Mouse (Mus musculus) CH12.LX (cell line): Measurements from ENCODE around the gene Habp4. TPM values are rescaled to one million over a fixed set of nuclear protein-coding genes. Genes with fewer than 3 reads are reported as not detected.

Source experiments
- DNase-seq: peaks from one replicate; pipeline ENCODE4 v3.0.0-alpha.2; 2013; ENCODE audit errors: extremely low read depth
- H3K27ac ChIP-seq: 2 replicates; pipeline ENCODE4 v1.5.1; 2012; ENCODE audit warnings: low read depth, mild to moderate bottlenecking, control low read depth, moderate library complexity; ENCODE audit not compliant: insufficient read depth
- H3K27me3 ChIP-seq: replicated peaks from 2 replicates; pipeline ENCODE3; 2012; ENCODE audit warnings: inconsistent platforms
- H3K36me3 ChIP-seq, 2 experiments: replicated peaks in 1 of 2; 2 replicates each; pipeline versions ENCODE3 to v1.6.1; 2012; ENCODE audit warnings: inconsistent platforms in 1 of 2, low read length in 1 of 2, mild to moderate bottlenecking in 1 of 2, mixed read lengths in 1 of 2, moderate library complexity in 1 of 2; ENCODE audit not compliant: control insufficient read depth in 1 of 2, insufficient read depth in 1 of 2
- H3K4me1 ChIP-seq, 2 experiments: 2 replicates each; pipeline ENCODE4 v1.6.1; 2012; ENCODE audit warnings: inconsistent platforms in 1 of 2, moderate library complexity in 1 of 2; ENCODE audit not compliant: insufficient read depth in 2 of 2, control insufficient read depth in 1 of 2
- H3K4me2 ChIP-seq: 2 replicates; pipeline ENCODE4 v1.6.1; 2012; ENCODE audit warnings: low read depth, mild to moderate bottlenecking, control low read depth; ENCODE audit not compliant: poor library complexity, insufficient read depth, severe bottlenecking
- H3K4me3 ChIP-seq, 3 experiments: fragments of 150-350 bp in 1 of 3; sonication (generic) in 1 of 3; replicated peaks in 1 of 3; 2 replicates each; pipeline versions ENCODE3 to v1.5.1; 2011 to 2012; ENCODE audit warnings: low read depth in 2 of 3, low read length in 2 of 3, mild to moderate bottlenecking in 2 of 3, moderate library complexity in 2 of 3, control low read depth in 1 of 3, improper control_type of control experiment in 1 of 3, inconsistent platforms in 1 of 3, mixed read lengths in 1 of 3; ENCODE audit not compliant: poor library complexity in 1 of 3
- H3K79me2 ChIP-seq: replicated peaks from 2 replicates; pipeline ENCODE4 v1.6.1; 2012; ENCODE audit warnings: mild to moderate bottlenecking, moderate library complexity; ENCODE audit not compliant: control insufficient read depth, poor library complexity, insufficient read depth, severe bottlenecking; ENCODE audit errors: extremely low read depth
- H3K9ac ChIP-seq: 2 replicates; pipeline ENCODE4 v1.6.1; 2012; ENCODE audit warnings: low read depth, mild to moderate bottlenecking, control low read depth, moderate library complexity; ENCODE audit not compliant: insufficient read depth
- H3K9me3 ChIP-seq: replicated peaks from 2 replicates; pipeline ENCODE3; 2012; ENCODE audit warnings: low read length, inconsistent platforms, mixed read lengths
- BHLHE40 ChIP-seq: IDR thresholded peaks from 2 replicates; pipeline ENCODE4 v1.6.1; 2011; ENCODE audit warnings: mild to moderate bottlenecking, low read depth, low read length, improper control_type of control experiment
- CTCF ChIP-seq, 2 experiments: IDR thresholded peaks in 1 of 2; conservative IDR thresholded peaks in 1 of 2; 2 replicates each; pipeline ENCODE4 v1.5.1; 2011 to 2012; ENCODE audit warnings: low read depth in 2 of 2, low read length in 2 of 2, improper control_type of control experiment in 1 of 2, inconsistent platforms in 1 of 2, mild to moderate bottlenecking in 1 of 2, moderate library complexity in 1 of 2
- EP300 ChIP-seq: IDR thresholded peaks from 2 replicates; pipeline ENCODE4 v1.6.1; 2011; ENCODE audit warnings: low read length, improper control_type of control experiment
- ETS1 ChIP-seq: conservative IDR thresholded peaks from 2 replicates; pipeline ENCODE4 v1.6.1; 2012; ENCODE audit warnings: low read depth, mild to moderate bottlenecking, inconsistent platforms, low read length, improper control_type of control experiment, moderate library complexity
- HCFC1 ChIP-seq: IDR thresholded peaks from 2 replicates; pipeline ENCODE4 v1.6.1; 2012; ENCODE audit warnings: low read depth, mild to moderate bottlenecking, inconsistent platforms, low read length, improper control_type of control experiment
- IRF4 ChIP-seq: IDR thresholded peaks from 2 replicates; pipeline ENCODE4 v1.6.1; 2014; ENCODE audit warnings: low read depth, mild to moderate bottlenecking, inconsistent platforms, low read length, improper control_type of control experiment
- JUND ChIP-seq: conservative IDR thresholded peaks from 2 replicates; pipeline ENCODE4 v1.6.1; 2011; ENCODE audit warnings: low read depth, low read length, improper control_type of control experiment
- MAFK ChIP-seq: IDR thresholded peaks from 2 replicates; pipeline ENCODE4 v1.6.1; 2011; ENCODE audit warnings: low read length, improper control_type of control experiment; ENCODE audit not compliant: insufficient replicate concordance
- MXI1 ChIP-seq: IDR thresholded peaks from 2 replicates; pipeline ENCODE4 v1.6.1; 2011; ENCODE audit warnings: mild to moderate bottlenecking, low read depth, low read length, improper control_type of control experiment
- MYC ChIP-seq: IDR thresholded peaks from 2 replicates; pipeline ENCODE4 v1.6.1; 2011; ENCODE audit warnings: low read depth, mild to moderate bottlenecking, improper control_type of control experiment, low read length
- NELFE ChIP-seq: IDR thresholded peaks from 2 replicates; pipeline ENCODE4 v1.6.1; 2011; ENCODE audit warnings: low read depth, low read length, improper control_type of control experiment
- NRF1 ChIP-seq: IDR thresholded peaks from 2 replicates; pipeline ENCODE4 v1.6.1; 2014; ENCODE audit warnings: low read depth, mild to moderate bottlenecking, inconsistent platforms, low read length, improper control_type of control experiment, moderate library complexity
- PAX5 ChIP-seq: IDR thresholded peaks from 2 replicates; pipeline ENCODE4 v1.6.1; 2012; ENCODE audit warnings: low read length, inconsistent platforms, mixed read lengths
- POLR2A ChIP-seq: IDR thresholded peaks from 2 replicates; pipeline ENCODE4 v1.6.1; 2011; ENCODE audit warnings: low read depth, mild to moderate bottlenecking, improper control_type of control experiment, low read length
- POLR2AphosphoS2 ChIP-seq: IDR thresholded peaks from 2 replicates; pipeline ENCODE4 v1.6.1; 2011; ENCODE audit warnings: low read depth, low read length, improper control_type of control experiment
- RAD21 ChIP-seq: IDR thresholded peaks from 2 replicates; pipeline ENCODE4 v1.6.1; 2011; ENCODE audit warnings: low read depth, mild to moderate bottlenecking, low read length, improper control_type of control experiment, moderate library complexity
- RCOR1 ChIP-seq: conservative IDR thresholded peaks from 2 replicates; pipeline ENCODE4 v1.6.1; 2012; ENCODE audit warnings: low read depth, mild to moderate bottlenecking, inconsistent platforms, low read length, improper control_type of control experiment
- SMC3 ChIP-seq: IDR thresholded peaks from 2 replicates; pipeline ENCODE4 v1.6.1; 2011; ENCODE audit warnings: low read depth, low read length, improper control_type of control experiment
- TBP ChIP-seq: conservative IDR thresholded peaks from 2 replicates; pipeline ENCODE4 v1.6.1; 2011; ENCODE audit warnings: low read depth, low read length, improper control_type of control experiment
- UBTF ChIP-seq: IDR thresholded peaks from 2 replicates; pipeline ENCODE4 v1.6.1; 2012; ENCODE audit warnings: low read depth, mild to moderate bottlenecking, inconsistent platforms, low read length, improper control_type of control experiment, moderate library complexity
- USF2 ChIP-seq: conservative IDR thresholded peaks from 2 replicates; pipeline ENCODE4 v1.6.1; 2011; ENCODE audit warnings: low read depth, low read length, improper control_type of control experiment
- ZC3H11A ChIP-seq: IDR thresholded peaks from 2 replicates; pipeline ENCODE4 v1.6.1; 2012; ENCODE audit warnings: low read depth, mild to moderate bottlenecking, inconsistent platforms, low read length, improper control_type of control experiment
- ZMIZ1 ChIP-seq: IDR thresholded peaks from 2 replicates; pipeline ENCODE4 v1.6.1; 2012; ENCODE audit warnings: low read depth, mild to moderate bottlenecking, inconsistent platforms, low read length, improper control_type of control experiment
- ZNF384 ChIP-seq: IDR thresholded peaks from 2 replicates; pipeline ENCODE4 v1.6.1; 2012; ENCODE audit warnings: low read depth, low read length, improper control_type of control experiment, inconsistent platforms
- dilution Hi-C: fragments of 300-500 bp; cut with MboI; formaldehyde crosslinking; loops from 2 replicates; pipeline ENCODE4 v1.14.3; 2020; ENCODE audit warnings: low sequenced_read_pairs; ENCODE audit not compliant: extremely low pct_unique_long_range_greater_than_20kb, extremely low pct_ligation_motif_present
- in situ Hi-C: fragments of 300-500 bp; cut with MboI; formaldehyde crosslinking; loops from 3 replicates; pipeline ENCODE4 v1.14.3; 2019; ENCODE audit warnings: low sequenced_read_pairs, low pct_ligation_motif_present, low pct_unique_long_range_greater_than_20kb, mixed read lengths
- polyA plus RNA-seq: library from polyadenylated mRNA; unstranded; fragments of >175 nt; gene quantifications from 2 replicates; pipeline ENCODE4 v1.2.1, GENCODE M21; 2012; ENCODE audit warnings: low read depth; ENCODE audit not compliant: insufficient read length
- total RNA-seq, 2 experiments: library from RNA; depleted of rRNA; stranded (reverse); fragments of 300-350 nt in 1 of 2; fragments of >200 nt in 1 of 2; gene quantifications; 2 replicates each; pipeline ENCODE4 v1.2.3; 2012 to 2014

Habp4 gene
- total and polyA plus RNA-seq, 3 experiments: 3.3 to 3.5 (median 3.3) TPM

GRCm38 (mm10) chr13:64214891-64215290 lies 53.3 kb downstream of the Habp4 start:
- Histone ChIP-seq H3K27me3 (no peaks in the 10 kb centered on the region), H3K36me3 (no peaks in the 10 kb centered on the region), H3K27ac (no peak overlapping the region), H3K9me3 (no peaks in the 10 kb centered on the region), H3K9ac (no peak overlapping the region), H3K4me3 (no peak overlapping the region), H3K4me2 (no peak overlapping the region), H3K79me2 (no peaks in the 10 kb centered on the region), H3K4me1 (peaks cover 0 to 11% of the 10 kb centered on the region in 2 experiments; a peak in 1 of 4 replicates)
- dilution Hi-C loops (no loop called here), in situ Hi-C loops (no loop called here)
- DNase-seq: no peak
- TF ChIP-seq ZMIZ1 (no peak), EP300 (no peak), BHLHE40 (no peak), NELFE (no peak), IRF4 (no peak), MYC (no peak), JUND (no peak), TBP (no peak), POLR2A (no peak), SMC3 (no peak), RAD21 (no peak), USF2 (no peak), RCOR1 (no peak), ETS1 (no peak), ZNF384 (no peak), MXI1 (no peak), UBTF (no peak)

DNA sequence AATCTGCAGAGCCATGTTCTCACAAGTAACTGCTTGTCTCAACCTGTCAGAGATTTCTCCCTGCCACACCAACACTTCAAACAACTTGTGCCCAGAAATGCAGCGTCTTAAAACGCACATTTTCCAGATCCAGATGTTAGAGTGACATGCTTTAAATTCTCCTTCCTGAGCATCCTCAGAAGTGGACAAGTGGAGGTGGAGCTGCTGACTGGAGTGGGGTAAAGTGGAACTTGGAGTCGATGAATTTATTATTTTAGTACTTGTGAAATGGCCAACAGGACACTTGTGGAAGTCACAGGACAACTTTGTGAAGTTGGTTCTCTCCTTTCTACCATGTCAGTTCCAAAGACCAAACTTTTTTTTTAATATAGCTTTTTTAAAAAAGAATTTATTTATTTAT lies 64.1 kb downstream of the Habp4 start:
- no peaks in the 10 kb centered on the region for H3K27me3 ChIP-seq
- H3K4me3 ChIP-seq: no peak overlapping the region
- no peaks in the 10 kb centered on the region for H3K79me2 ChIP-seq
- H3K9me3 ChIP-seq: no peaks in the 10 kb centered on the region
- in situ Hi-C loops: no loop called here
- no peak overlapping the region for H3K27ac ChIP-seq
- no peak overlapping the region for H3K9ac ChIP-seq
- peaks cover 0 to 4% of the 10 kb centered on the region in 2 experiments for H3K36me3 ChIP-seq
- no peak for DNase-seq
- no peak overlapping the region for H3K4me2 ChIP-seq
- TF ChIP-seq CTCF (conservative IDR thresholded peaks at IDR 0.05 in 1 of 2, IDR thresholded peaks at IDR 0.05 in 1 of 2; ENCODE audit: low read depth in 2 of 2, low read length in 2 of 2) (no peak), POLR2AphosphoS2 (no peak), ETS1 (no peak), RAD21 (no peak), SMC3 (no peak), MXI1 (no peak), HCFC1 (no peak), ZC3H11A (no peak), TBP (no peak), JUND (no peak), MAFK (no peak), NRF1 (no peak), PAX5 (no peak)
- dilution Hi-C loops: no loop called here
- H3K4me1 ChIP-seq: no peaks in the 10 kb centered on the region
